Mouse (Mus musculus): Measurements from ENCODE around the gene Sapcd1. TPM values are rescaled to one million over a fixed set of nuclear protein-coding genes. Genes with fewer than 3 reads are reported as not detected.

Gene Sapcd1
- polyA plus RNA-seq (2012; rRNA removed), result 0.58 and 1.9 TPM in 2 replicates

GRCm38 (mm10) chr17:35027277-35028068 is at the start of gene Sapcd1:
Gene Sapcd1 (minus strand): TSS chr17:35028016.

GRCm38 (mm10) chr17:35076507-35077176 is 48.8 kb upstream of the Sapcd1 start, which contains the start of gene Ly6g6e:
Gene Ly6g6e (plus strand): TSS chr17:35076902.

DNA sequence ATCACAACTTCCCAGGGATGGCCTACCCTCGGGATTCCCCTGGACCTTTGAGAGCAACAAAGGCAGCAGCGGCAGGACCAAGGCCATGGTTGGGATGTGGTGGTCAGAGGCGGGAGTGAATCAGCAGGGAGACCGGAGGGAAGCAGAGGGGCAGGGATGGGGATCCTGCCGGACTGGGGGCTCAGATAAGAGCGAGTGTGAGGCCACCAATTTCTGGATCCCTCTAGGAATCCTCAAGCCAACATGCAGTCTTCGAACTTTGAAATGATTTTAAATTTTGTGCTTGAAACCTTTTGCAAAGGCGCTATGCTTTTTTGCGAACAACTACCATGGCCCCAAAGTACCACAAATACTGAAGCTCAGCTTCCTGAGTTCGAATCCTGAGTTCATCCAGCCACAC is 38.3 kb upstream of the Sapcd1 start, which contains the start of gene Mpig6b:
Gene Mpig6b (minus strand): TSS at position 101 of the 400 bp plus-strand sequence.

GRCm38 (mm10) chr17:35064951-35065947 is 37.4 kb upstream of the Sapcd1 start, which contains the start of gene Ly6g6c:
Gene Ly6g6c (plus strand): TSS chr17:35065388.

DNA sequence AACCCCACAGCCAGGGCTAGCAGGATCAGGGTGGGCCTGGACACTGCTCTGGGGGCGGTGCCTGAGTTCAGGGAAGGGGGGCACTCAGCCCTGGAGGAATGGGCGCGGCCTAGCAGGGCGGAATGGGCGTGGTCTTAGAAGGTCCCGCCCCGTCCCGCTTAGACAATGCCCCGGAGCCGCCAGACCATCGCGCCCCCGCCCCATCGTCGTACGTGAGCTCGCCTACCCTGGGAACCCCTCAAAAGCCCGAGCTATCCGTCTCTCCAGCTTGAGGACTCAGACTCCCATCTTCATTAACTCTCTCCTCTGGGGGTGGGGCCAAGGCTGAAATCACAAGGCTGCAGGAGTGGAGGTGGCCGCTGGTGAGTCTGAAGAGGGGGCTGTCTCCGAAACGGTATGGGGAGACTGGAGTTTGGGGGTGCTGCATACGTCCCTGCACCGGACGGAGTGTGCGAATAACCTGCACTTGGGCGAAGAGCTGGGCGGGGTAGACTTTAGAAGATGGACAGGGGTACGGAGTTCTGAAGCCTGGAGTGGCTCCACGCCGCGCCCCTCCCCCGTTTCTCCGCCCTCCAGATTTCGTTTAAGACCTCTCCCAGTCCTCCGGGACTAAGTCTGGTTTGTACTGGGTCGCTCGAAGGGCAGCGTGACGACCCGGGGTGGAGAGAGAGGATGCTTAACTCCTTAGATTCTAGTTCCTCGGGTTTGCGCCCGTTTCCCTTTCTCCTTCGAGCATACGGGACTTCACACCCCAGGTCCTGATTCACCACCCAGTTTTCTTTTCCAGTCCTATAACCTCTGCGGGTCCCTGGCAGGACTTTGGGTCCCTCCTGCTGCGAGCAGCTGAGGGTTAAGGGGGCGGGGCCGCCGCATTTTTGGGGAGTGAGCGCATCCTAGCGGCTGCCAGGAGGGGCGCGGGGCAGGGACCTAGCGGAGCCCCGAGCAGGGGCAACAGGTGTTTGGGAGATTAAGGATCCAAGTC is 31.4 kb upstream of the Sapcd1 start, which contains the start of gene Ddah2:
Gene Ddah2 (plus strand): TSS at position 125 of the 982 bp plus-strand sequence.

DNA sequence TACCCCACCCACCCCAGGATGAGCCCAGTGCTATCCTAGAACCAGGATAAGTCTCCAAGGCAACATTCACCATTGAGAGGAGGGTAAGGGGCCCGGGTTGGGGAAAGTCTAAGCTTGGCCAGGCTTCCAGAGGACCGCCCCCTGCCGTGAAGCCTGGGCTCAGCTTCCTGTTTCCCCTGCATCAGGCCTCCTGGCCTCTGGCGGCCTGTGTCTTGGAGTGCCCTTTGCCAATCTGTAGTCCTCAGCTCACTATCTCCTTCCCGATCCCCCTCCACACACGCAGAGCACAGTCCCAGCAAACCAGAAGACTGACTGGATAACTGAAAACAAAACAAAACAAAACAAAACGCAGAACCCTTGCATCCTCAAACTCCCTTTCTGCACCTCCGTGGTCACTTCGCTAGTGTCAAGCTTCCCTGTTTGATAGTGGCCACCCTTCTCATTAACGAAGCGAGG is 21.8 kb upstream of the Sapcd1 start, which contains the start of gene Clic1:
Gene Clic1 (plus strand): TSS at position 406 of the 456 bp plus-strand sequence.

GRCm38 (mm10) chr17:35046681-35047455 is 19.1 kb upstream of the Sapcd1 start, which contains the start of gene Msh5:
Gene Msh5 (minus strand): TSS chr17:35046745.

DNA sequence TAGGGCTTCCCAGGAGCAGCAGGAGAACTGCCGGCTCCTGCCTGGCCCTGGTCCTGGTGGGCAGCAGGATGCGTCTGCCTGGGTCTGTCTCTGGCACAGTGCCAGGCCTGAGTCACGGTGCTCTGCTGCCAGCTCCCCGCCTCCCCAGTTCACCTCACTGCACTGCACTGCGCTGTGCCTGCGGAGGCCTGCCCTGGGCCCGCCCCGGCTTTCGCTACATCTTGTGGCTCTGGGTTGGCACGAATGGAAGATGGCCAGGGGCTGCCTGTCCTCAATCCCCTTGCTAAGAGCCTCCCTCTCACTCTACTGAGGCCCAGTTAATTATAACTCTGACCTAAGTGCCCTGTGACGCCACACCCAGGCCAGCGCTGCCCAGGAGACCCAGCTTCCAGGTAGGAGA is 11.4 kb downstream of the Sapcd1 start, which contains the start of gene Vwa7:
Gene Vwa7 (plus strand): TSS at position 204 of the 400 bp plus-strand sequence.

DNA sequence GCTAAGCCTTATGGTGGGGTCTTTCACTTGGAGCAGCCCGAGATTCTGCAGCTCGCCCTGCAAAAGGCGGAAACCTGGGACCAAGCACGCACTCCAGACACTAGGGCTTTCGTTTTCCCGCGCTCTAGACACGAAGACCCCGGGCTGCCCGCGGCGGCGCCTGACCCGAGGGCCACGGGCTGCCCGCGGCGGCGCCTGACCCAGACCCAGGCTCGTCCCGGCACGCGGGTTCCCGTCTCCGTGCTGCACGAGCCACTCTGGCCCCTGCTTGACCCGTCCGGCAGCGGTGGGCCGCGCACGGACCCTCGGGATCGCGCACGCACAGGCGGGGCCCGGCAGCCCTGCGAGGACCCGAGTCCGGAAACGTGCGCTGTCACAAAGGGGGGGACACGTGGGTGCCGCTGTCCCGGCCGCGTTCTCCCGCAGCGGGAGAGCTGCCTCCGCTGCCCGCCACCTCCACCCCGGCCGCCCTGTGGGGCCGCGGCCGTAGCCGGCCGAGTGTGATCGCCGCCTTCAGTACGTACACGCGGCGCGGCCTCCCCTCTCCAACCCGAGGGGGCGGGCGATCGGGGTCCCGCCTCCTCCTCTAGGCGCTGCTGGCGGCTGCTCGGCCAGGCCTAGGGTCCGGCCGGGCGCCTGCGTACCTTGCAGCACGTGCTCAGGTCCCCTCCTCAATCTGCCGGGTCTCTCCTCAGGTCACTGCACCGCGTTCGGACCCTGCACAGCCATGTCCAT is 26.9 kb downstream of the Sapcd1 start, which contains the start of gene Vars:
Gene Vars (plus strand): TSS at position 271 of the 735 bp plus-strand sequence.

DNA sequence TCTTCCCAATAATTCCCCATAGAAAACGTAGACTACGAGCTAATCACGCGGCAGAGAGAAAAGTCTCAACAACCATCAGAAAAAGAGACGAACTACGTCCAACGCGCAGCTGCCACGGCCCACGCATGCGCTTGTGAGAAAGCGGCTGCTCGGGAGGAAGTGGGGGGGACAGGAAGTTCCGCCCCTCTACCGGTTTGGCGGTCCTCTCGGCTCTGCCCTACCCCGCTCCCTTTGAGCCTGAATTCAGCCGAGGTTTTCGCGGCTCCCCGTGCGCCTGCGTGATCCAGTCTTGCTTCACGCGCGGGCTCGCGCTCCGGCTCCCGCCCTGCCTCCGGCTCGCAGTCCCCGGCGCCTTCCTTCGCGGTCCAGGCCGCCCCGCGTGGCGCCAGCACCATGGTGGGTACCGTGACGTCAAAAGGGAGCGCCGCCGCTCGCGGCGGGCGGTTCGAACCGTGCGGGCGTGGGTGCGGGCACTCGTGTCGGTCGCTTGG is 46.1 kb downstream of the Sapcd1 start, which contains the start of gene Lsm2:
Gene Lsm2 (plus strand): TSS at position 173 of the 491 bp plus-strand sequence.

Other genes with a start within 250 kb of the Sapcd1 start
- gene Cyp21a1, start 223.5 kb downstream of the Sapcd1 start, polyA plus RNA-seq (2012; rRNA removed), result 1.1 and 3.1 TPM in 2 replicates
- gene Stk19, start 191.1 kb downstream of the Sapcd1 start, polyA plus RNA-seq (2012; rRNA removed), result 31.6 and 34.6 TPM in 2 replicates
- 34.4 and 36.4 TPM in 2 replicates for gene Dxo, start 191.0 kb downstream of the Sapcd1 start, polyA plus RNA-seq (2012; rRNA removed)
- 44.5 and 47.7 TPM in 2 replicates for gene Skiv2l, start 177.8 kb downstream of the Sapcd1 start, polyA plus RNA-seq (2012; rRNA removed)
- 11.5 and 13.1 TPM in 2 replicates for gene Nelfe, start 177.6 kb downstream of the Sapcd1 start, polyA plus RNA-seq (2012; rRNA removed)
- gene Cfb, start 165.5 kb downstream of the Sapcd1 start, polyA plus RNA-seq (2012; rRNA removed), result 1.7 and 2.0 TPM in 2 replicates
- gene Zbtb12, start 148.5 kb downstream of the Sapcd1 start, polyA plus RNA-seq (2012; rRNA removed), result 3.6 and 3.9 TPM in 2 replicates
- not detected in 2 replicates for gene Gm20547, start 146.0 kb downstream of the Sapcd1 start, polyA plus RNA-seq (2012; rRNA removed)
- gene C2, start 129.8 kb downstream of the Sapcd1 start, polyA plus RNA-seq (2012; rRNA removed), result 1.9 and 2.3 TPM in 2 replicates
- gene Ehmt2, start 129.5 kb downstream of the Sapcd1 start, polyA plus RNA-seq (2012; rRNA removed), result 126 and 127 TPM in 2 replicates
- 48.6 and 48.7 TPM in 2 replicates for gene Slc44a4, start 113.5 kb downstream of the Sapcd1 start, polyA plus RNA-seq (2012; rRNA removed)
- 30.4 and 43.8 TPM in 2 replicates for gene Neu1, start 96.8 kb downstream of the Sapcd1 start, polyA plus RNA-seq (2012; rRNA removed)
- gene Hspa1b, start 68.8 kb downstream of the Sapcd1 start, polyA plus RNA-seq (2012; rRNA removed), result 31.1 and 45.6 TPM in 2 replicates
- gene Gm20481, start 58.1 kb downstream of the Sapcd1 start, polyA plus RNA-seq (2012; rRNA removed), result not detected in 2 replicates
- gene Hspa1a, start 55.9 kb downstream of the Sapcd1 start, polyA plus RNA-seq (2012; rRNA removed), result 16.4 and 25.7 TPM in 2 replicates
- 0.34 and 0.59 TPM in 2 replicates for gene Hspa1l, start 55.3 kb downstream of the Sapcd1 start, polyA plus RNA-seq (2012; rRNA removed)
- 43.9 and 62.3 TPM in 2 replicates for gene Lsm2, start 46.2 kb downstream of the Sapcd1 start, polyA plus RNA-seq (2012; rRNA removed)
- gene Vars, start 27.0 kb downstream of the Sapcd1 start, polyA plus RNA-seq (2012; rRNA removed), result 95.5 and 126 TPM in 2 replicates
- gene Vwa7, start 11.4 kb downstream of the Sapcd1 start, polyA plus RNA-seq (2012; rRNA removed), result 1.9 and 2.2 TPM in 2 replicates
- gene Msh5, start 18.7 kb upstream of the Sapcd1 start, polyA plus RNA-seq (2012; rRNA removed), result 2.6 and 5.6 TPM in 2 replicates
- 131 and 147 TPM in 2 replicates for gene Clic1, start 21.9 kb upstream of the Sapcd1 start, polyA plus RNA-seq (2012; rRNA removed)
- 16.3 and 20.7 TPM in 2 replicates for gene Ddah2, start 31.0 kb upstream of the Sapcd1 start, polyA plus RNA-seq (2012; rRNA removed)
- 243 and 312 TPM in 2 replicates for gene Ly6g6c, start 37.4 kb upstream of the Sapcd1 start, polyA plus RNA-seq (2012; rRNA removed)
- 0.42 and 0.65 TPM in 2 replicates for gene Mpig6b, start 38.2 kb upstream of the Sapcd1 start, polyA plus RNA-seq (2012; rRNA removed)
- 99.6 and 112 TPM in 2 replicates for gene Ly6g6e, start 48.9 kb upstream of the Sapcd1 start, polyA plus RNA-seq (2012; rRNA removed)
- 5.1 and 6.4 TPM in 2 replicates for gene Ly6g6d, start 50.0 kb upstream of the Sapcd1 start, polyA plus RNA-seq (2012; rRNA removed)
- gene Ly6g6f, start 57.6 kb upstream of the Sapcd1 start, polyA plus RNA-seq (2012; rRNA removed), result 1.2 and 2.0 TPM in 2 replicates
- 88.7 and 152 TPM in 2 replicates for gene Abhd16a, start 61.2 kb upstream of the Sapcd1 start, polyA plus RNA-seq (2012; rRNA removed)
- 1.4 TPM in 1 of 2 replicates, not detected in the other for gene Ly6g5c, start 80.3 kb upstream of the Sapcd1 start, polyA plus RNA-seq (2012; rRNA removed)
- 1.2 and 2.2 TPM in 2 replicates for gene Ly6g5b, start 87.4 kb upstream of the Sapcd1 start, polyA plus RNA-seq (2012; rRNA removed)
- gene Gpank1, start 93.4 kb upstream of the Sapcd1 start, polyA plus RNA-seq (2012; rRNA removed), result 9.3 and 11.8 TPM in 2 replicates
- gene Csnk2b, start 94.0 kb upstream of the Sapcd1 start, polyA plus RNA-seq (2012; rRNA removed), result 258 and 301 TPM in 2 replicates
- gene D17H6S53E, start 98.4 kb upstream of the Sapcd1 start, polyA plus RNA-seq (2012; rRNA removed), result 13.7 and 19.0 TPM in 2 replicates
- gene Apom, start 104.0 kb upstream of the Sapcd1 start, polyA plus RNA-seq (2012; rRNA removed), result 0.08 and 0.20 TPM in 2 replicates
- 92.9 and 94.1 TPM in 2 replicates for gene Bag6, start 107.2 kb upstream of the Sapcd1 start, polyA plus RNA-seq (2012; rRNA removed)
- gene Prrc2a, start 136.9 kb upstream of the Sapcd1 start, polyA plus RNA-seq (2012; rRNA removed), result 262 and 284 TPM in 2 replicates
- gene Aif1, start 148.1 kb upstream of the Sapcd1 start, polyA plus RNA-seq (2012; rRNA removed), result 0.11 and 0.48 TPM in 2 replicates
- 3.7 and 6.5 TPM in 2 replicates for gene Lst1, start 160.4 kb upstream of the Sapcd1 start, polyA plus RNA-seq (2012; rRNA removed)
- gene Ltb, start 166.4 kb upstream of the Sapcd1 start, polyA plus RNA-seq (2012; rRNA removed), result 1.5 and 5.7 TPM in 2 replicates
- 0.24 and 0.42 TPM in 2 replicates for gene Tnf, start 174.0 kb upstream of the Sapcd1 start, polyA plus RNA-seq (2012; rRNA removed)
- gene Lta, start 177.3 kb upstream of the Sapcd1 start, polyA plus RNA-seq (2012; rRNA removed), result 0.10 and 0.36 TPM in 2 replicates
- gene Gm16181, start 192.8 kb upstream of the Sapcd1 start, polyA plus RNA-seq (2012; rRNA removed), result 0.42 TPM in 1 of 2 replicates, not detected in the other
- gene Atp6v1g2, start 205.6 kb upstream of the Sapcd1 start, polyA plus RNA-seq (2012; rRNA removed), result 1.3 and 1.7 TPM in 2 replicates
- 15.7 and 37.5 TPM in 2 replicates for gene Nfkbil1, start 207.8 kb upstream of the Sapcd1 start, polyA plus RNA-seq (2012; rRNA removed)
- 74.9 and 91.6 TPM in 2 replicates for gene Ddx39b, start 213.7 kb upstream of the Sapcd1 start, polyA plus RNA-seq (2012; rRNA removed)
- 243 and 319 TPM in 2 replicates for gene H2-D1, start 234.7 kb upstream of the Sapcd1 start, polyA plus RNA-seq (2012; rRNA removed)

Measured in stomach, adult 2 months (tissue).